Mouse (Mus musculus) R1 (cell line): ENCODE measurements around the gene Clstn2.

Experiments used
- DNase-seq: peaks from one replicate; pipeline ENCODE4 v3.0.0-alpha.2; 2018; ENCODE audit warnings: low read depth, low spot score

Gene Clstn2

DNA sequence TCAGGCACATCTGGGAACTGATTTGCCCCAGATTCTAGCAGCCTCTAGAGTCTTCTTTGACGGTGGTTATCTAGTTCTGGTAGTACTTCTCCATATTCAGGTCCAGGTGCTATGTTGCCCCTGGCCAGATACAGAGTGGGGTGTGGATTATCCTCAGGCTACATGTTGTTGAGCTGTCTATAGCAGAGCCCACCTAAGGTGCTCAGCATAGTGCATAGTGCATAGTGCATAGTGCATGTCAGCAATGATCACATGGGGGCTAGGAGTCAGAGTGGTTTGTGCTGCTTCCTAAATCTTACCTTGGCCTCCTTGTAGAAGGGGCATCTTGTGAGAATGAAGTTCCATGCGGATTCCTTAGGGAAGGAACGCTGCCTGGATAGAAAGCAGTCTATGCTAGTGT lies 556.5 kb downstream of the Clstn2 start:
- DNase-seq = no peak

DNA sequence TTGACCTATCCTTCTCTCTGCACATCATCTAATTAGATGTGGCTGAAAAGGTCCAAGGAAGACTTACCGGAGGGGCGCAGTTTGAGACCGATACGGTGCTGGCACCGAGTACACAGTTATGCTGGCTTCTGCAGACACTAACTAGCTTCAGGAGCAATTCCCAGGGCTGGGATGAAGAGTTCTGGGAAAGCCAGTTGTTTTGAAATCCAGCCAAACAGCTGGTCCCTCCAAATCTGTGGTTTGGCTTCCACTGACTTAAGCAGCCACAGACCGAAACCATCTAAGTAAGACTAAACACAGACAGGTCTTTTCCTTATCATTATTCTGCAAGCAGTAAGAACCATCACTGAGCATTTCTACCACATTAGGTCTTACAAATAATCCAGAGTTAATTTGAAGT lies 558.1 kb downstream of the Clstn2 start:
- no peak for DNase-seq

DNA sequence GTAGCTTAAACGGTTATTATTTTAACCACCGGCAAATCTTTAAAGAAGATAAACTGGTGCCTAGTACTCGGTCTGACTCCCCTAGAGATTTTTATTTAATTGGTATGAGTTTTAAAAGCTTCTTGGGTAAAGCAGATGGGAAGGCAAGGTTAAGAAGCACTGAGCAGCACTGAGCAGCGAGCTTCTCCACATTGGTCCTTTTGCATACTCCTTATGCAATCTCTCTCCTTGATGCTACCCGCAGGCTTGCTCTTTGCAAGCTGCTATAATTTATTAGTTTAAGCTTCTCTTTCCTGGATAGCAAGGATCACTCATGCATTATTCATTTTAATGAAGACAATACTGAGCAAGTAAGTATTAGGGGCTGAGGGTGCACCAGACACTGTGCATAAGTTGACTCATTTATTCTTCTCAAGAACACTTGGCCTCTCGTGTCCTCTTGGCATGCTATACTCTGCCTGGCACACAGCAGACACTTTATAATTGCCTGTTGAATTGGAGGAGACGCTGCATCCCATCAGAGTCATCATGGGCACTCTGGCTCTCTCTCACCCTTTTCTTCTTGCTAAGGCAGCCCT lies 561.9 kb downstream of the Clstn2 start:
- DNase-seq = no peak

DNA sequence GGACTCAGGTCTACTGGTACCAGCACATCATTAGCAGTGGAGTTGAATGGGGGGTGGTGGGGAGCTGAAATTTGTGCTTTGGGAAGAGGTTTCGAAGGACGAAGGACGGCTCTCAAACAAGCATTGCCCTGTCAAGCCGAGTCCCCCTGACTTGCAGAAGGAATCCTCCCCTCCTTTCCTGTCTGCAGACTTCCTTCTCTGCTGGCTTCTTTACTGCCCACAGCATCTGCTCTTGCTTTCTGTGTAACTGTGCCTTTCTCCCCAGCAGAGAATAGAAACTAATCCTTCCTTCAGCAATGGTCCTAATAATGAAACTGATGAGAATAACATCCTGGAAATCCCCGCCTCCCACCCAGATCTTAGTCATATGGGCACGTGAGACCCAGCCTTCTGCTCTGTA lies 572.5 kb downstream of the Clstn2 start:
- DNase-seq = no peak

- DNase-seq = no peak
Measured at GRCm38 (mm10) chr9:97459745-97460144, 573.2 kb downstream of the Clstn2 start.

GRCm38 (mm10) chr9:97449316-97450050 lies 583.5 kb downstream of the Clstn2 start:
- DNase-seq = no peak

DNA sequence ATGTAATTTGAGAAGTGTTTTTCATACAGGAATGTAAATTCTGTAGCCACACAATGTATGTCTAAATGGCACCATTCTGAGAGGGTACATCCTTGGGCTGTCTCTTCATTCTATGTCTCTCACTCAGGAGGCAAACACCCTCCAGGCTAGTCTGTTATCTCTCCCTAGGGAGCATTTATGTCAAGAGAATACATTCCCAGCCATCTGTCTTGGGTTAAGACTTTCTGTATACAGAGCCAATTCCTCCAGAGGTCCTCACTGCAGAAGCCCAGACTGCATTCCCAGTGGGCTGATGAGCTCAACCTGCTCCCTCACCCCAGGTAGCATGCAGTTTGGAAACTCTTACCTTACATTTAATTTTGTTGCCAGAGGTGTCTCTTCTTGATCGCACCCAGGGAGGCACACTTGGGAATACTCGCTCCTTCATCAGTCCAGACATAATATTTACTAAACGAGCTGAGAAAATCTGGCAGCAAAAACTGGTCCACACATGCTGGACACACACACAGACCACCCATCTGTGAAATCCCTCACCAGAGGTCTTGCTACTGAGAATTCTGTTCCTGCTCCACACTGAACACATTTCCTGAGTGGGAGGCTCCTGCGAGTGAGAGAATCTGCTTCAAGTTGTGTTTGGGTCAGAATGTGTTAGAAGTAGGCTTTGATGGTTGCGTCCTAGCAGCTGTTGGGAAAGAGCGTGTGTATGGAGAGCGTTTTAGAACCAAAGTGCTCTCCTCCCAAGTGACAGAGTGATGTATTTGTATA lies 592.9 kb downstream of the Clstn2 start:
- no peak for DNase-seq

DNA sequence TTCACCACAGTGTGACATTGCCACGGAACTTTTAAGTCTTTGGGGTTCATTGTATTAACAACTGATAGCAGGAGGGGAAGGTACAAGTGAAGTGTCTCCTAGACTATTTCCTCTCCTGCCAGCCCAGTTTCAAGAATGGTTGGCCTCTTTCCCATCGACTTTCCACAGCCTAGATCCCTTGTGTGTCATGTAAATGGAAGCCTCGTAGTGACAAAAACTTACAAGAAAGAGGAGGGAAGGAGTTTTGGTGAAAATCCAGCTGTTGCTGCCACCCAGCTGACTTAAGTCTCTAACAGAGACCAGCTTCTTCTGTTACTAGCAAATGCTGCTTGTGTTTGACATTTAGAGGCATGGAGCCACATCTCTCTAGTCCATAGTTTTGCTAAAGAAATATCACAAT lies 598.3 kb downstream of the Clstn2 start:
- no peak for DNase-seq

- DNase-seq = no peak
Measured at GRCm38 (mm10) chr9:97429885-97430449, 603.0 kb downstream of the Clstn2 start.

- no peak for DNase-seq
Measured at GRCm38 (mm10) chr9:97428127-97428526, 604.9 kb downstream of the Clstn2 start.

DNA sequence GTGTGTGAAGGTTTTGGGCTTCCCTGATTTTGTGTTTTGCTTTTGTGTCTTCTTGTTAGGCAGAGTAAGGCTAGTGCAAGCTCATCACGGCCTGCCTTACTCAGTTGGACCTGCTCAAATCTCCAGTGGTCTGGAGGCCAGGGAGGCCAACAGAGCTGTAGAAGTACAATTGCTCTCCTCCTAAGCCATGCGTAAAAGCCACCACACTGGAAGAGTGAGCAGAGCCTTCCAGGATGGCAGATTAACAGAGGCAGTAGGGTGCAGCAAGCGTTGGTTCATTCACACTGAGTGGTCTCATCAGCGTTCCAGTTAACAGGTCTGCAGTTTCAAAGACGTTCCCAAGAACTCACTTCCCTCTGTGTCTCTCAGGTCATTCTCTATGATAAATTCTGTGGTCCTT lies 612.1 kb downstream of the Clstn2 start:
- no peak for DNase-seq

GRCm38 (mm10) chr9:97414876-97415668 lies 617.9 kb downstream of the Clstn2 start:
- peak; percentile 13 for DNase-seq

DNA sequence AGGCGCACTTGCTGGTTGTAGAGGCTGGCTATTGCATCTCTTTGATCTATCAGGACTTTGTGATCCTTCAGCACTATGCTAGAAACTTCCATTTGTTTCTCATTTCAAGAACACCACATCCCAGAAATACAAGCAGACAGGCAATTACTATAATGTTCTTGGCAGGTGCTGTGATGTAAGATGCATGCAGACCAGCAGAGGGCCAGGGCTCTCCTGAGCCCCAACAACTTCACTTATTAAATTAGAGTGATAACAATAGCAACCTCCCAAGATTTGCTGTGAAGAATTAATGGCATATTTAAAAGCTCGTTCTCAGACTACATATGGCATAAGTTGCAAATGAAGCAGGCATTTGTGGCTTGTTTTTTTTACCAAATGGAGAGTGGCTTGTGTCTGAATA lies 624.8 kb downstream of the Clstn2 start:
- DNase-seq = no peak
